Mouse (Mus musculus) liver, adult 2 months (tissue): Measurements from ENCODE around the gene Pml.

ENCODE experiments used
- CTCF ChIP-seq: fragments of 200-500 bp; IDR thresholded peaks from 2 replicates; pipeline ENCODE4 v1.5.1; 2011; ENCODE audit warnings: low read depth, low read length, control low read depth
- POLR2A ChIP-seq: fragments of 200-500 bp; IDR thresholded peaks from 2 replicates; pipeline ENCODE4 v1.6.1; 2011; ENCODE audit warnings: low read length, control low read depth; ENCODE audit not compliant: insufficient read depth; ENCODE audit errors: extremely low read depth

DNA sequence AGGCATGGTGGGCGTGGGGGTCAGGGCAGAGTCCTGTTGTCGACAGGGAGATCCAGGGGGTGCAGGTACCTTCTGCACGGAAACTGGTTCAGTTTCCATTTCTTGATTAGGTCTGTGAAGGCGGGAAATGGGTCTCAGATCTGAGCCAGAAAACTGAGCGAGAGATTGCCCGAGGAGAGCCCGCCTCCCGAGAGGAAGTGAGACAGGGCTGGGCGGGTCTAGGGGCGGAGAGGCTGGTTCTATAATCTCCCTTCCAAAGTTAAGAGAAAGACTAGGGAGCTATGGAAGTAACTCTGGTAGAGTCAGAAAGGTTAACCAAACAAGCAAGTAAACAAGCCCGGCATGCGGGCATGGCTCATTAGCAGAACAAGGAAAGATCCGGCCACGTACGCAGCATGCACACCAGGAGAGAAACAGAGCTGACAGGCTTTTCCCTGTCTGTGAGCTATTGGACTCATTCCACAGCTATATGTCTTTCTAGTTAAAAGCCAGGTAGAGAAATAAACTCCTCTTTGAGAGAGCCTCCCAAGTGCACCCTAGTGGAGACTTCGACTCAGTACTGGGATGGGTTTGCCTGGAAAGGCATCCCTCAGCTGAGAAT lies at the start of gene Pml:
- TF ChIP-seq POLR2A (peak; percentile 38; the same call in 1 of the 2 replicates), CTCF (no peak)
